Mouse (Mus musculus) skeletal muscle tissue, adult 2 months (tissue): ENCODE data around the gene Ugcg.

Experiments used
- DNase-seq: peaks from one replicate; pipeline ENCODE4 v3.0.0-alpha.2; 2012; ENCODE audit warnings: low read depth, low spot score

Ugcg gene

DNA sequence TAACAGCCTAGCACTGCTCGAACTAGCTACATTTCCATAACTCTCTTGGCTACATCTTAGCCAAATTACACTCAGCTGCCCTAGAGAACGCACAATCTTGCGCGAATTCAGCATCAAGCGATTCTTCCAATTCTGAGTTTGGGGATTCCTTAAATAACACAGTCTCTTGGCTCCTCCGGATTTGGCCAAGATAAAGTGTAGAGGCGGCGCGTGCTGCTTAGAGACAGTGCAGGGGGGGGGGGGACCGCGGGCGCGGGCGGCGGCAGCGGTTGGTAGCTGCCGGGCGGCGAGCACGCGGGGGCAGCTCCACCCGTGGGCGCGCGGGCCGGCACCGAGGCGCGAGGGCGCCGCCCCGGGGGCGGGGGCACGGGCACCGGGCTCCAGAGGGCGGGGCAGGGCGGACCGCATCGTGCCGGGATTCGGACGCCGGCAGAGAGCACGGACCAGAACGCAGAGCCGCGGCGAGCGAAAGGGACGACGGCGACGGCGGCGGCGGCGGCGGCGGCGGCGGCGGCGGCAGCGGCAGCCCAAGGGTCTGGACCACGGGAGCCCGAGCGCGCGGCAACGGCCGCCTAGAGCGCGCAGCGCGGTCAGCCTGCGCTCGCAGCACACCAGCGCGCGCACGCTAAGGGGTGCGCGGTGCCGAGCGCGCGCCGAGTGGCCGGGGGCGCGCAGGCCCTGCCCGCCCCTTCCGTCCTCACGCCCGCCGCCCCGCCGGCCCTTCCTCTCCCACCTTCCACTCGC lies at the start of gene Ugcg:
Gene Ugcg (plus strand): TSS at position 456 of the 744 bp plus-strand sequence.
- DNase-seq = peak; percentile 53

DNA sequence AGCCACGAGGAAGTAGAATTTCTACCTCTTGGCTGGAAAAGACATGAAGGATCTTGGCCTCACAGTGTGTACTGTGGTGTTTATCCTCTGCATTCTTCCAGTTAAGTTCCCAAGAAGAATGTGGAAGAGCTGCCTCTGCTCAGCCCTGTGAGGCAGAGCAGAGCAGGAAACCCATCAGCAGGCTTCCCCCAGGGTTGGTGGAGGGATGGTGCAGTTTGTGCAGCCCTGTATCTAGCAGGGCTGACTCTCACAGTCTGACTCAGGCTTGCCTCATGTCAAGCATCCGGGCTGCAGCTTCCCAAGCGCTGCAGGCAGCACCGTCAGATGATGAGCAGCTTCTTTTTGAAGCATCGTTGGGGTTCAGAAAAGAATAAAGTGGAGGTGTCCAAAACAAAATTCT lies 40.0 kb upstream of the Ugcg start:
- DNase-seq = no peak

DNA sequence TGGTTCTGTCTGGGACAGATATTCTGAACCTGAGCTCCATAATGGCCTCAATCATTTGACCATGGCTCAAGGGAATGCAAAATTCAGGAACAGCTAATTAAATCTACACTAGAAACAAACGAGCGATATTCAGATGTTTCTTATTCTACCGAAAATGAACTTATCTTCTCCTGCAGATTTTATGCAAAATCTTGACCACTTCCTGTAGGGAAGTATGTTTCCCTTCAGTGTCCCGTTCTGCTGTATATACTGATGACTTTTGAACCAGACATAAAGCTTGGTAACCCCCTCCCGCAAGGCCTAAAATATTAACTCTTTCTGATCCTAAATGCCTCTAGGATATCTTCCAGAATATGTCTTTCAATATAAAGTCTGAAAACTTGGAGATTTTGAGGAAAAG lies 38.1 kb upstream of the Ugcg start:
- no peak for DNase-seq

DNA sequence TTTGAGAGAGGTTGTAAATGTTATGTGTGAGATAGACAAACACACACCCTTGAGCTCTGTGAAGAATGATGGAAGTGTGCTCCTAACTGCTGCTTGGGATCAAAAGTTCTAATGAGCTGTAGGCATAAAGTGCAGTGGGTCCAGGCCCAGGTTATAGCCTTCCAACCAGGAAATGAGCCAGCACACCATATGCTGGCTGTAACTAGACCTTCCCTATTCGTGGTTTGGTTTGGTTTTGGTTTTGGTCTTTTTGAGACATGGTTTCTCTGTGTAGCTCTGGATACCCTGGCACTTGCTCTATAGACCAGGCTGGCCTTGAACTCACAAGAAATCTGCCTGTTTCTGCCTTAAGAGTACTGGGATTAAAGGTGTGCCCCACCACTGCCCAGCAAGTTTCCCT lies 37.1 kb upstream of the Ugcg start:
- DNase-seq = no peak

DNA sequence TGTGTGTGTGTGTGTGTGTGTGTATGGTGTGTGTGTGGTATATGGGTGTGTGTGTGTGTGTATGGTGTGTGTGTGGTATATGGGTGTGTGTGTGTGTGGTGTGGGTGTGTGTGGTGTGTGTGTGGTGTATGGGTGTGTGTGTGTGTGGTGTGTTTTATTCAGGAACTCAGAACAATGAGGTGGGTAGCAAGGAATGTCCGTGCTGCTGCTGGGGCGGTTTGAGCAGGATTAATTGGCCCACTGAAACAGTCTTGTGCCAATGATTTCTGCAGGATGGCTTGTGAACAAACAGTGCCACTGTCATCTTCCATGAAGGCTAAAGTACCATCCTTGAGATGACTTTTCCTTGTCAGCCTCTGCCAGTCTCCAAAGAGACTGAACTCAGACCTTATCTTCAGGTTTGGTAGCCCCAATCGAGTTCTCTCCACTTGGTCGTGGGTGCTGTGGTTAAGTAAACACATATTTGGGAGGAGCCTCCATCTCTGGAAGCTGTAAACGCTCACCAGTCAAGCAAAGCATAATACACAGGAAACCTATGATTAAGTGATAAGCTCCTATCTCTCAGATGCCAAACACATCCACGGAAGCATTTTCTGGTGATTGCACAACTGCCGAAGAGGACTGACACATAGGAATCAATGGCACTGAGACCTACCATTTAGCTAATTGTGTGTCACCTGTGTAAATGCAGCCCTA lies 32.0 kb upstream of the Ugcg start:
- DNase-seq = no peak

DNA sequence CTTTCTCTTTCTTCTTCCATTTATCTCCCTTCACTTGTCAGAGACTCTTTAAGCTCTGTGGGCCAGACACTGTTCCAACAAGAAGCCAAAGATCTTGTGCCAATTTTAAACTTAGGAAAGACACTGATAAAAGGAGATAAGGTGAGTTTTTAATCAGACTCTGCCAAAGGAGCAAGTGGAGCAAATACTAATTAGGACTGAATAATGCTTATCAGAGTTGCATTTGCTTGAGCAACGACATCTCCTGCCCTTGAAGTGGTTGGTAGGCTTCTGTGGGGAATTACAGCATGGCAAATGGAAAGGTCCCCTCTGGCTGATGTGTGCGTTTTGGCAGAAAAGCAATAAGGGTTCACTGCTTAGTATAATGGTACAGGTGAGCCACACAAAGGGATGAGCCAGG lies 31.4 kb upstream of the Ugcg start:
- DNase-seq = no peak

DNA sequence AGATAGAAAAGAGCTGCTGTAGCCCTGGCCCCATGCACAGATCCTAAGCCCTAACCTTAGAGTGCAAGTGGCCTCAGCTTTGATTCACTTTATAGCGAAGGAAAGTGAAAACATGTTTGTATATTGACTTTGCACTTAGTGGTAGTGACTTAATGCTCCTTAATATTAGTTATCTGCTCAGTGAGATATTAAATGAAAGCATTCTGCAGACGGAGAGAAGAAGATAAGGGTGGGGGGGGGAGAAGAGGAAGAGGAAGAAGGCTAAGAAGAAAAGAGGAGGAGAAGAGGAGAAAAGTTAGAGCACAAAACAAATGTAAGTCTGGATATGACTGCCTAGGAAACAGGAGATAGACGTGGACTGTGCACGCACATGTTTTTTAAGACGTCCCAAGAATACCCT lies 28.8 kb upstream of the Ugcg start:
- DNase-seq = no peak

DNA sequence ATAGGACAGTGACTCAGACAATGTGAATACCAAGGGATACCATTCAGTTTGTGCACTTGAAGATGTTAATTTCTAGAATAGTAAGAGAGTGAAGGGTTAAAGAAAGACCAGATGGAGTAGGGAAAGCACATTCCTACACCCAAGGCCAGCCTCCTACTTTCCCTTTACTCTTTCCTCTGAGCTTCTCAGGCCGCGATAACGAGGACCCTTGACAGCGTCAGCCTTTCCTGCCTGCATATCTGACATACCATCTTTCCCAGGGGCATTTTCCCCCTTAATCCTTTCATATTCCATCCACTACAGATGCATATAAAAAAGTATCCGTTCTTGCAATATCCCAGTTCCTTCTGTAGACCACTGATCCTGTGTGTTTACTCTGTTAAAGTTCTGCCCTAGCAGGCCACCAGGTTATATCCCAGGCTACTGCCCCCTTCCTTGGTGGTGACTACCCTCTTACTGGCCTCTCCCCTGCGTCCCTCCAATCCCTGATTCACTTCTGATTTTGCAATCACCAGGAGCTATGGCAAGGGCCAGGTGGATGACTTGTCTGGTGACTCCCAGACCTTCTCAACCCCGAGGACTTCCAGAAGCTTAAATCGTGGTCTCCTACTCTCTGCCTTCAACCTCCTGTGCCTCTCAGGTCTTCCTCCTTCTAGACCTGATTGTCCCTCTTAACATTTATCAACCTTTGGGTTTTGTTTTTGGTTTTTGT lies 27.9 kb upstream of the Ugcg start:
- DNase-seq = no peak

DNA sequence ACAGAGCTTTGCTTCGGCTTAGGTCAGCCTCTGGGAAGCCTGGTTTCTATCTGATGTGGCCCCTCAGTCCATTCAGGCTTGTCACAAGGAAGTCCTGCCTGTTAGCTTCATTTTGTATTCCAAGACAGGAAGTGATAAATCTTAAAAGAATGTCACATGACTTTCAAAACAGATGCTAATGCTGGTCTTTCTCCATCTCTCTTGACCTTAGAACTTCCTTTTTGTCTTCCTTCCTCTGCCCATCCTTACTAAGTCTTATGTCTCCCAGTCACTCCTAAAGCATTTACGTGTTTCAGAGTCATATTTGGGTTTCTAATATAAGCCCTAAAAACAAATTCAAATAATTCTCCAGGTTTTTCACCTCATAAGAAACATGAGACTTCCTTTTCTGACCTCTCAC lies 25.0 kb upstream of the Ugcg start:
- no peak for DNase-seq

DNA sequence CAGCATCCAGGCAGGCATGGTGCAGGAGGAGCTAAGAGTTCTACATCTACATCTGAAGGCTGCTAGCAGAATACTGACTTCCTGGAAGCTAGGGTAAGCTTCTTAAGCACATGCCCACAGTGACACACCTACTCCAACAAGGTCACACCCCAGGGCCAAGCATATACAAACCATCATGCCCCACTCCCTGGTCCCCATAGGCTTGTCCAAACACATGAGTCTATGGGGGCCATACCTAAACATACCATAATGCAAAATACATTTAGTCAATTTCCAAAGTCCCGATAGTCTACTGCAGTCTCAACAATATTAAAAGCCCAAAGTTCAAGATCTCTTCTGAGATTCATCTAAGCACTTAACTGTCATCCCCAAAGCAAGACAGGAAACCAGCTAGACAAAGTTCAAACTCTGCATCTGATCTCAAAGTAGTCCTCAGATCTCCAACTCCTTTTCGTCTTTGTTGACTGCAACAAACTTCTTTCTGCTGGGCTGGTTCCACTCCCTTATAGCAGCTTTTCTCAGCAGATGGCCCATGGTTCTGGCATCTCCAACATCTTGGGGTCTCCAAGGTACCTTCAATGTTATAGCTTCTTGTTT lies 21.7 kb upstream of the Ugcg start:
- DNase-seq = no peak

DNA sequence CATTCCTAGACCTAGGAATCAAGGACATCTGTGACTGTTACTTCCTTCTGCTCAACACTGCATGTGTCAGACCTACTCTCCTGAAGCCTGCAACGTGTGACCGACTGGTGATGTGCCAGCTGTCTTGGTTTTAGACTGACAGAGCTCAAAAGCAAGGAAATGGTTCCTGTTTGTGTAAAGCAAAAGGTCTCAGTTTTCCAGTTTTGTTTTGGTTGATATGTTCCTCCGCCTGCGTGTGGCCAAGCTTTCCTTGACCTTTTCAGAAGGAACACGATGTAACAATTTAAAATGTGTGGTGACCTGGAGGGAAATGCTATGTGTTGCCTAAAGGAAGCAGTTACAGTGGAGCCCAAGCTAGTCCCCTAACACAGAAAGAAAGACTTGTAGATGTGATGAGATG lies 19.1 kb upstream of the Ugcg start:
- no peak for DNase-seq

DNA sequence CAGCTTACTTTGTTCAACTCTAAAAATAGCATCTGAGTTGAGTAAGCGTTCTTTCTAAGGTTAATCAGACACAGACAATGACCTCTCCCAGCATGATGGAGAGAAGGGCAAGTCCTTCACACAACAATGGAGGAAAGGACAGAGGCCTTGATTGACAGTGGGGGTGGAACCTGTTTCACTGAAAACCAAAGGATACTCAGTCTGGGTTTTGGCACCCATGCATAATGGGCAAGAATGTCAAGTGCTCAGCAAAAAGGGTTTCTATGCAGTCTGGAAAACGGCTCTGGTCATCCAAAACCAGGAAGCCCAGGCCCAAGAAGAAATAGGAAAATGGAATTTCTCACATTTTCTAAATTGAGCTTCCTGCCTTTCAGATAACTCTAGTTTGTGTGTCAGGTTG lies 16.4 kb upstream of the Ugcg start:
- DNase-seq = no peak

DNA sequence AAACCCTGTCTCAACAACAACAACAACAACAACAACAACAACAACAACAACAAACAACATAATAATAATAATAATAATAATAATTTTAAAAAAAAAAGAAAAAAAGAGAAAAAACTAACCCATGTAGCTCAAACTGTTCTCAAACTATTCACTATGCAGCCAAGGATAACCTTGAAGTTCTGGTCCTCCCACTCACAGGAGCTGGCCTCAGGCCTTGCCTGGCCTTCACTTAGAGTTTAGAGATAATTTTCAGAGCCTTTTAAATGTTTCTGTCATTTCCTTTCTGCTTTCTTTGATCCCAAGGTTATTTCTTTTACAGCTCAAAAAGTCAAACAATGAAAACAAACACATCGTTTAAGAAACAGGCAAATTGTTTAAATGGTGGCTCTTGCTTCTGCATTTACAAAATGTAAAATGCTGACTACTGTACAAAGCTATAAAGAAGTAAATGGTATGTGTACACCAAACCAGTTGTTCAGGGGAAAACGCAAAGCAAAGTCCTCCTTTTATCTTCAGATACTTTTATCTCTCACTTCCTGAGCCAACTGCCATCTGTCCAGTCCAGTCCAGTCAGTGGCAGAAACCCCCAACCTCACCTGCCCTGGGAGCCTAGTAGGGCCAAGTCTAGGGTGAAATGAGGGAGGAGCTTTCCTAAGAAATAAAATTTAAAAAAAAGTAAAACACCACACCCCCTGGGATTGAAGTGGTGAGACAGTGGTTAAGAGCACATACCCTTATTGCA lies 15.7 kb upstream of the Ugcg start:
- no peak for DNase-seq

DNA sequence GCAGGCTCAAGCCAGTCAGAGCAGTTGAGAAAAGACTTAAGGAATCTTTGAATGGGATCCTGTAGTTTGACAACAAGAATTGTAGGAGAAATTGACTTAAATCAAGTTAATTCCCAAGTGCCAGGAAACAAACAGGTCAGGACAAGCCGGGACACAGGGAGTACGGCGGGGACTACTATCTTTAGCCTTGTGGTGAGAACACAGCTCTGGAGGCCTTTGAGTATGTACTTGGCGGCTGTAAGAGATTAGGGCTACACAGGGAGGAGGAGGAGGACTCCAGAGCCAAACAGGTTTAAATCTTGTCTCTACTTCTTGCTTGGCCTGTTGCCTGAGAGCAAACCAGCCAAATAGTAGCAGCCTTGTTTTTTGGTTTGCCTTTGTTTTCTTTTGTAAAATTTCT lies 14.1 kb upstream of the Ugcg start:
- peak; percentile 69 for DNase-seq

DNA sequence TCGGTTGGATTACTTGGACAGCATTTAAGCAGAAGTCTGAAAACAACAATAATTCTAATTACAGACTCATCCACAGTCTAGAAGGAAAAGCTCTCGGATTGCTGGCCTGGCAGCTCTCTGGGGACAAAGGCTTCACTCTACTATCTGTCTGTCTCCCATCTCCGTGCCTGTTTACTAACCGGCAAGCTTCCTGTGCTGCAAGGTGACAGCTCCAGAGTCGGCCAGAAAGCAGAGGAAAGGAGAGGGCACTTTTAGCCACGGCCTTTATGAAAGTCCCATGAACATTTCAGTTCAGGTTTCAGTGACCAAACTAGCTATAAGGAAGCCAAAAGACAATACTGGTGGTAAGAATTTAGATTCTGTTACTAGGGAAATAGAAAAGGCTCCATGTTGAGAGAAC lies 13.1 kb upstream of the Ugcg start:
- no peak for DNase-seq

DNA sequence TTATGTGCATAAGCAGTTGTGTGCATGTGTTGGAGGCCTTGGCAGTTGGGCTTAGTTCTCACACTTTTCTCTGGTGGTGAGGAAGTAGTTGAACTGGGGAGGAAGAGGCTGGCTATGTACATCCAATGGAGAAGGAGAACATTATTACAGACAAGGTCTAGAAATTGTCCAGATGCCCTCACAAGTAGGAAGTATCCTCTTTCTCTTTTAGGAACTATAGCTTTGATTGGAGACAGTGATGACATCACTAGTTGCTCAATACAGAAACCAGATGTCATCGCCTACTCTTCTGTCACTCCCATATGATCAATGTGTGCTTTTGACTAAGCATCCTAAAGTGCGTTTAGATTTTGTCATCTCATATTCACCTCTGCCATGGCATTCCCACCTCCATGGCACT lies 11.5 kb upstream of the Ugcg start:
- no peak for DNase-seq

DNA sequence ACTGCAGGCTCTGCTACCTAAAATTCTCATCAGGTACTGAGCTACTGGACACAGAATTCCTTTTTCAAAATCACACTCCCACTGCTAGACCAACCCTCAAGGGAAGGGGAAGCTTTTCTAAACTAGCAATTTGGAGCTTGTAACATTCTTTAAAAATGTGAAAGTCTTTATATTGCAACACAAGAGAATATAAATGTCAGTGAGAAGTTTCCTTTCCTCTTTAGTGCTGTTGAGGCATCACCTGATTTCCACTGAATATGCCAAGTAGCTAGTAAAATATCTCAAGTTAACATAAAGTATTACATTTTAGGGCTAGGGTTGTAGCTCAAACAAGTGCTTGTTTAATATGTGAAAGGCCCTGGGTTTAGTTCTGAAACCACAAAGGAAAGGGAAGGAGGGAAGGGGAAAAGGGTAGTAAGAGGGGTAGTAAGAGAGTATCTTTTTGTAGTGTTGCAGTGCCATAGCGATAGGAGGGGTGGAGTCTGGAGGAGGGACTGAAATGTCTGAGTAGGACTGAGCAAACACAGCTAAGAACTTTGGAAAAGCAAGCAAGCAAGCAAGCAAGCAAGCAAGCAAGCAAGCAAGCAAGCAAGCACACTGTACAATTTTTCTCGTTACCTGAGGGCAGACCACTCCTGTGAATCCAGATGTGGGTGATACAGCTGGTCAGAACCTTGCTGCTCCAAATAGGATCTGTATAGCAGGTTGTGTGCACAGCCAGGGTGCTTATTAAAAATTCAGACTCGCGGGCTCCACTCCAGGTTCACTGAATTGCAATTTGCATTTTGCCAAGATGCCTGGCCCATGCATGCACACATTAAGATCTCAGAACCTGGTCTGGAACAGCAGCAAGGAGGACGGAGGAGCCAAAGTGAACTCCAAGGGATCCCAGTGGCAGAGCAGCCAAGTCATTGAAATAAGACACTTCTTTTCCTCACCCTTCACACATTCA lies 7.5 kb upstream of the Ugcg start:
- no peak for DNase-seq

DNA sequence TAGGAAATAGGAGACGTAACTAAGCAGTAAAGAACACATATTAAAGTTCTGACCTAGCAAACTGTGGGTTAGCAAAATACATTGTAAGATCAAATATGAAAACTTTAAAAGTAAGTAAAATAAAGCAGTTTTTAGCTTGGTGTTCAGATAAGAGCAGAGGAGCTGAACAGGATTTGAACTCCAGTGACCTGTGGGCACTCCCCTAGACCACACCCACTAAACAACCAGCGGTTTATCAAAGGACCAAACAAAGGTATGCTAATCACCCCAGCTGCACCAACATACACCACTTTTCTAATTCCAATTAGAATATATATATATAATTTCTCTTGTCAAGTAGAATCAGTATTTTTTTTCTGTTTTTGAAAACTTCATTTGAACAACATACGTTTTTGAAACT lies 3.4 kb upstream of the Ugcg start:
- DNase-seq = no peak

DNA sequence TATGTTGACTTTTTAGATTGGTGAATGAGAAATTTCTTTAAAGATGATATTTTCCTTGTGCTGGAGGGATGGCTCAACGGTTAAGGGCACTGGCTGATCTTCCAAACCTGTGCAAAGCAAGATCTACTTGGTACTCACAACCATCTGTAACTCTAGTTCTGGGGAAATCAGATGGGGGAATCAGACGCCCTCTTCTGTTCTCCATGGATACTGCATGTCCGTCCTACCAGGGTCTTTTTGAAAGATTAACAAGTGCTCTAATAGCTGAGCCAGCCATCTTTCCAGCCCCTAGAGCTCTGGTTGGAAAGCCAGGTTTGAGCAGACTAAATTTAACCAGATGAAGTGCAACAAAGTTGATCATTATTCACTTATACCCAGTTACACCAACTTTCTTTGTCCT lies 1.8 kb upstream of the Ugcg start:
- DNase-seq = no peak

DNA sequence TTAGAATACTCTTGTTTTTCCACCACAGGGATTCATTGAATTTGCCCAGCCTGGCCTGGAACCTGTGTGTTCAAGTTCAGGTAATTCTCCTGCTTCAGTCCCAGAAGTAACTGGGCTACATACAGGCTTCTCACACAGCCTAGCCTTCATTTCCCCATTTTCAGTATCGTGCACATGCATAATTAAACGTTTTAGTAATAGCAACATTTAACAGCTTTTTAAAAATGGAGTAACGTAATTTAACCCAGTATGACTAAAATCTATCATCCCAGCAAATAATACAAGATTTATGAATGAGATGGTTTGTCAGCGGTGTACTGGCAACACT lies 619 bp upstream of the Ugcg start:
- no peak for DNase-seq
